Mouse (Mus musculus) forebrain, embryonic 13.5 days (tissue): Measurements from ENCODE around the gene Sema4b. TPM values are rescaled to one million over a fixed set of nuclear protein-coding genes. Genes with fewer than 3 reads are reported as not detected.

Experiments used
- ATAC-seq: fragments of 200-750 bp; cut with Nextera tagmentation; 2 replicates; pipeline ENCODE4 v1.8.0; 2017
- H3K27ac ChIP-seq: fragments of 300-500 bp; sonication (generic); 2 replicates; pipeline ENCODE4 v1.5.1; 2015; ENCODE audit warnings: inconsistent platforms, mild to moderate bottlenecking, moderate library complexity
- H3K27me3 ChIP-seq: fragments of 300-500 bp; sonication (generic); 2 replicates; pipeline ENCODE4 v1.6.1; 2015; ENCODE audit warnings: mild to moderate bottlenecking, inconsistent platforms
- H3K36me3 ChIP-seq: fragments of 300-500 bp; sonication (generic); 2 replicates; pipeline ENCODE4 v1.6.1; 2015; ENCODE audit warnings: mild to moderate bottlenecking, inconsistent platforms; ENCODE audit not compliant: poor library complexity, severe bottlenecking
- H3K4me1 ChIP-seq: fragments of 300-500 bp; sonication (generic); 2 replicates; pipeline ENCODE4 v1.6.1; 2015; ENCODE audit warnings: inconsistent platforms
- H3K4me2 ChIP-seq: fragments of 300-500 bp; sonication (generic); 2 replicates; pipeline ENCODE4 v1.6.1; 2015; ENCODE audit warnings: inconsistent platforms, mild to moderate bottlenecking, moderate library complexity
- H3K4me3 ChIP-seq: fragments of 300-500 bp; sonication (generic); 2 replicates; pipeline ENCODE4 v1.5.1; 2015; ENCODE audit warnings: mild to moderate bottlenecking, inconsistent platforms
- H3K9ac ChIP-seq: fragments of 300-500 bp; sonication (generic); 2 replicates; pipeline ENCODE4 v1.6.1; 2015; ENCODE audit warnings: mild to moderate bottlenecking, inconsistent platforms
- H3K9me3 ChIP-seq: fragments of 300-500 bp; sonication (generic); replicated peaks from 2 replicates; pipeline ENCODE4 v1.6.1; 2016; ENCODE audit warnings: inconsistent platforms
- WGBS: fragments of 180-500 bp; shearing (Covaris S2); methylation state at CpG from one replicate; pipeline ENCODE4 v1.1.7; 2015; 5-methylcytosine and 5-hydroxymethylcytosine counted together
- polyA plus RNA-seq: library from polyadenylated mRNA; unstranded; fragments of >200 nt; fragmentation: Nextera tagmentation; extraction: Ambion mirVana; gene quantifications from 2 replicates; pipeline ENCODE4 v1.2.1, GENCODE M21; 2015

The Sema4b gene
- polyA plus RNA-seq, 1 experiment from 2014 or later: 20.7 TPM

DNA sequence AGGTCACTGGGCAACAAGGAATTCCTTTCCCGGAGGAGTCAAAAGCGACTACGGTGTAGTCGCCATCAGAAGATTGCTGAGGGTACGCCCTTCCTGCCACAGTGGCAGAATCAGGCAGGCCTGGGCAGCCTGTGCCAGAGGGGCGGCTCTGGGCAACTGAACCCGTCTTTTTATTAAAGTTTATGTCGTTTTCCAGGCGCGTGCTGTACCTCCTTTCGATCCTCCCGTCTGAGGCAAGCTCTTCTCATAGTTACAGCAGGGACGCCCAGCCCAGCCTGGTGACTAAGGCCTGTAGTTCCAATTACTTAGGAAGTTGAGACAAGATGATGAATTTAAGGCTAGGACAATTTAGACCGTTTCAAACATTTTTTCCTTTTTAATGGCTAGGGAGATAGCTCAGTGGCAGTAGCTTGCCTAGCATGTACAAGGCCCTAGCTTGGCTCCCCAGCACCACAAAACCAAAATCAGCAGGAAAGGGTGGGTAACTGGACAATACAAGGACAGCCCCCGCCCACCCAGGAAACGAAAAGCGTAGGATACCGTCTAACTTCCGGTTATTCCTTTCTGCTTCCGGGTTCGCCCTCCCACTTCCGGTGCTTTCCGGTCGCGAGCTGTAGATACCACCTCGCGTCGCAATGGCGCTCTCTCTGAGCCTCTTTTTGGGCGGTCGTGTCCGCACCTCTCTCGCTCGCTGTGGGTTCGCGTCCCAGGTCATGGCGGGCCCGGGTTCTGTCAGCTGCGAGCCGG lies 74.2 kb downstream of the Sema4b start, which contains the start of gene Ngrn:
TSS of gene Ngrn (plus strand) at position 591 of the 747 bp plus-strand sequence.
- Histone ChIP-seq H3K4me2 (peak within 1 kb of the TSS; percentile 93), H3K27me3 (peaks cover 32% of the 10 kb centered on the region), H3K4me1 (peaks cover 9% of the 10 kb centered on the region), H3K9me3 (no peaks in the 10 kb centered on the region), H3K9ac (peak within 1 kb of the TSS; percentile 89), H3K27ac (peak within 1 kb of the TSS; percentile 80), H3K4me3 (peak within 1 kb of the TSS; percentile 86), H3K36me3 (peaks cover 21% of the 10 kb centered on the region)
- peak; percentile 94 for ATAC-seq
- 25% methylated on average over 40 of the region's 40 CpGs for WGBS

DNA sequence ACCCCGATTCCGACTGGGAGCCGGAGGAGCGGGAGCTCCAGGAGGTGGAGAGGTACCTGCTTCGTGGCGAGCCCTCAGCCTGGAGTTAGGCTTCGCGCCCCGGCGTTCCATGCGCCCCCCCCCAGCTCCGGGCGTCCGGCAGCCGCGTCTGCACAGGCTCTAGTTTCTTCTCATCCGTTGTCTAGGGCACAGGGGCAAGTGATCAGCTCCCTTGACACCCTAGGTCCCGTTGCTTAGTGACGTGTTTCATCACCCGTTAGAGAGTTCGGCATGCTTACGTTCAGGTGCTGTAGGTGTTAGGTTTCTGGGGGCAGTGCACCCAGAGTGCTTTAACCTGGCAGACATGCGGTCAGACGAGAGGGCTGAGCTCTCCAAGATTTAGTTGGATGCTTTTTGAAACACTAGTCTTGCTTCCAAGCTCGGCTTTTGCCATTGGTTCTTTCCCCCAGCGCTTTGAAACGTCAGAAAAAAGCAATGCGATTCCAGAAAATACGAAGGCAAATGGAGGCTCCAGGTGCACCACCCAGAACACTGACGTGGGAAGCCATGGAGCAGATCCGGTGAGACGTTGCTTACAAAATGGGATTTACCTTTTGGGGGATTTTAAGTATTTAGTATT lies 74.8 kb downstream of the Sema4b start:
- Histone ChIP-seq H3K36me3 (peaks cover 28% of the 10 kb centered on the region), H3K4me1 (peaks cover 9% of the 10 kb centered on the region), H3K9me3 (no peaks in the 10 kb centered on the region), H3K4me3 (peak overlapping the region; percentile 86), H3K27me3 (peaks cover 31% of the 10 kb centered on the region), H3K27ac (peak overlapping the region; percentile 80), H3K9ac (peak overlapping the region; percentile 89), H3K4me2 (peak overlapping the region; percentile 93)
- 1% methylated on average over 29 of the region's 32 CpGs for WGBS
- ATAC-seq: no peak; the same call in none of the 2 replicates

DNA sequence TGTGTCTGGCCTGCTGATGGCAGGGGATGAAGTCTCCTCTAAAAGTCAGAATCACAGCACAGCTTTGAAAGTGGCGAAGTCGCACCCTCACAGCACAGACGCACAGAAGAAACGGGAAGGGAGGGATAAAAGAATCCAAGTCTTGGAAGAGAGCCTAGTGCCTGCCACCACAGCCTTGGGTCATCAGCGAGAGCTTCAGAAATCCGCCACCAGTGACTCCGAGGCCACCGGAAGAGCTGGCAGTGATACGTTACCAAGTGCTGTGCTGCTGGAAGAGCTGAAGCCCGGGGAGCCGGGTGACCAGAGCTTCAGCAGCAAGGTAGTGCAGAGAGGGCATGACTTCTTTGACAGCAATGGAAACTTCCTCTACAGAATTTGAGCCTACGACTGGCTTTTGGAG lies 78.0 kb downstream of the Sema4b start:
- WGBS: 93% methylated on average over 12 of the region's 12 CpGs
- H3K4me3 ChIP-seq: no peak overlapping the region
- H3K9ac ChIP-seq: no peak overlapping the region
- H3K4me2 ChIP-seq: no peak overlapping the region
- peaks cover 15% of the 10 kb centered on the region for H3K4me1 ChIP-seq
- no peak for ATAC-seq
- H3K9me3 ChIP-seq: no peaks in the 10 kb centered on the region
- H3K36me3 ChIP-seq: peaks cover 36% of the 10 kb centered on the region
- no peak overlapping the region for H3K27ac ChIP-seq
- H3K27me3 ChIP-seq: peaks cover 7% of the 10 kb centered on the region; the same call in 1 of the 2 replicates

DNA sequence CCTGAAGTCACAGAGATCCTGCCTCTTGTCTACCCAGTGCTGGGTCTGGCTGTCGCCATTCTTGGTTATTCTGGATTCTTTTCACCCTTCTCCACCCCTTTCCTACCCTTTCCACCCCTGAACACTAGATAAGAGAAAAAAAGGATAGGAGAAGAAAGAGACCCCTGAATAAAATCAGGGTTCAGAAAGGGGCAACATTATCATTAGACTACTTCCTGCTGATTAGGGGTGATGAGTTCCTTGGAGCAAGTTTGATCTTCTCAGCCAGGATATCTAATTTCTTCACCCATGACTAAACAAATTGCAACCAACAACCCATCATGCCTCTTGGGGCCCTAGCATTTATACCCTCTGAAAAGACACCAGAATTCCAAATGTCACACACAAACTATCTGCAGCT lies 81.1 kb downstream of the Sema4b start:
- Histone ChIP-seq H3K27ac (no peak overlapping the region), H3K4me3 (no peak overlapping the region), H3K4me2 (no peak overlapping the region), H3K36me3 (peaks cover 39% of the 10 kb centered on the region), H3K27me3 (no peaks in the 10 kb centered on the region), H3K9me3 (no peaks in the 10 kb centered on the region), H3K9ac (no peak overlapping the region), H3K4me1 (peaks cover 24% of the 10 kb centered on the region)
- ATAC-seq: no peak
- 92% methylated on average over 1 of the region's 1 CpGs for WGBS

DNA sequence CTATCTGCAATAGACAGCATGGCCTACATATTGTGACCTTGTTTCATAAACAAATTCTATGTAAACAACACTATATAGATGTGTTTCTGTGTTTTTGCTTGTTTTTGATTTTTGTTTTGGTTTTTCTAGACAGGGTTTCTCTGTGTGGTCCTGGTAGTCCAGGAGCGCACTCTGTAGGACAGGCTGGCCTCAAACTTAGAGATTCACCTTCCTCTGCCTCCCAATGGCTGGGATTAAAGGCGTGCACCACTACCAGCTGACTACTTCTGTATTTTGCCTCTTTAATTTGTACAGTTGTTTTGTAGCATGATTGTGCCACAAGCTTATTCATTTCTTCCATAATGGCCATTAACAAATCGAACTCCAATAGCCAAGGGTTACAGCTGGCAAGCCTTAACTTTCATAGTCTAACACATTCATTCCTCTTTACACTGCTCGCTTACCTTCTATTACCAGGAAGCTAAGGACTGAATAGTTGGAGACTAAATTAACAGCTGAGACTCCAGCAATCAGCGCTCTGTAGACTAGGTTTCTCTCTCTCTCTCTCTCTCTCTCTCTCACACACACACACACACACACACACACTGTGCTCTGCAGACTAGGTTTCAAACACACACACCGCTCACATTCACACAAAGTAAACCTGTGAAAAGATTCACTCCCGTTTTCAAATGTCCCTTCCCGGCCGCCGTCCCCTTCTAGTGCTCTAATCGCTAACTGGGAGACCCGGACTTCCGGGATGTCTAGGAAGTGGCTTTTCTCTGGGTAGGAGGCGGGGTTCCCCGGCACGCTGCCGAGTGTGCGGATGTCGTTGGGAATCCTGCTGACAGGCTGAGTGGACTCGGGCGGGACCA lies 82.5 kb downstream of the Sema4b start, which contains the start of gene Vps33b:
TSS of gene Vps33b (plus strand) at position 753 of the 854 bp plus-strand sequence.
- peak within 1 kb of the TSS; percentile 80 for H3K9ac ChIP-seq
- H3K9me3 ChIP-seq: 0 out of 2 replicates have a peak, but pooled peaks cover 3% of the 10 kb centered on the region
- 3% methylated on average over 21 of the region's 21 CpGs for WGBS
- H3K4me3 ChIP-seq: peak within 1 kb of the TSS; percentile 80
- H3K4me2 ChIP-seq: peak within 1 kb of the TSS; percentile 91
- peak within 1 kb of the TSS; percentile 65 for H3K27ac ChIP-seq
- no peaks in the 10 kb centered on the region for H3K27me3 ChIP-seq
- H3K36me3 ChIP-seq: peaks cover 49% of the 10 kb centered on the region
- ATAC-seq: peak; percentile 96
- H3K4me1 ChIP-seq: peaks cover 24% of the 10 kb centered on the region

DNA sequence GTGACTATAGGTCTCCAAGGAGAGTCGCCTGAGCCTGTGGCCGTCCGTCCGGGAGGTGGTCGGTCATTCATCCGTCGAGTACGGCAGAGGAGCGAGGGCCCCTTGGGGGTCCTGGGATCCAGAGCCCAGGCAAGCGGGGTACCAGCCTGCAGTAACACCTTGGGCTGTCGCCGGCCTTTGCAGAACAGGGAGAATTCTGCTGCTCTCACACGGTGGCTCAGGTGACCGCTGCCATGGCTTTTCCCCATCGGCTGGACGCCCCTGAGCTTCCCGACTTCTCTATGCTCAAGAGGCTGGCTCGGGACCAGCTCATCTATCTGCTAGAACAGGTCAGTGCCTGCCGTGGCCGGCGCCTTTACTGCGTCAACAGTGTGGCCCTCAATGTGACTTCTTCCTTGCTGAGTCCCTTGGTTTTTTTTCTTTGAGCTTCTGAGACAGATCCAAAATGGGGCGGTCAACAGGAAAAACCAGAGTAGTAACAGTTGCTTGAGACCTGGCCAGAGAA lies 83.2 kb downstream of the Sema4b start:
- H3K9ac ChIP-seq: peak overlapping the region; percentile 80
- no peaks in the 10 kb centered on the region for H3K27me3 ChIP-seq
- no peak for ATAC-seq
- H3K4me3 ChIP-seq: peak overlapping the region; percentile 80
- peaks cover 24% of the 10 kb centered on the region for H3K4me1 ChIP-seq
- H3K9me3 ChIP-seq: peaks cover 9% of the 10 kb centered on the region
- H3K36me3 ChIP-seq: peaks cover 49% of the 10 kb centered on the region
- under 1% methylated on average over 23 of the region's 23 CpGs for WGBS
- H3K4me2 ChIP-seq: peak overlapping the region; percentile 91
- peak overlapping the region; percentile 65 for H3K27ac ChIP-seq

DNA sequence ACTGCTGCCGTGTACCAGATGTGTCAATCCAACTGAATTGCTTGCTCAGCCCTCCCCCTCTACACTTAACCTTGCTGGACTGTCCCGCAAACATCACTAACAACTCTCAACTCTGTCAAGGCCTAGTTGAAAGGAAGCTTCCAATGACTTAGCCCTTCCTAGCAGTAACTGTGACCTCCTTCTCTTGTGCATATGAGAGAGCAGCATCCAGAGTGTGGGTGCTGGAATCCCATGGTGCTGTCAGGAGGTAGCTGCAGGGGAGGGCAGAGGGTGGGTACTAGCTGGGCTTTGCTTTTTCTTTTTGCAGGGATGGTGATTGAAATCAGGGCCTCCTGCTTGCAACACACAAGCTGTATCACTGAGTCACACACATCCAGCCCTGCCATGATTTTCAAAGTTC lies 86.8 kb downstream of the Sema4b start:
- Histone ChIP-seq H3K9me3 (peaks cover 16% of the 10 kb centered on the region), H3K4me3 (no peak overlapping the region), H3K36me3 (peaks cover 58% of the 10 kb centered on the region), H3K27ac (no peak overlapping the region), H3K27me3 (no peaks in the 10 kb centered on the region), H3K9ac (no peak overlapping the region), H3K4me2 (no peak overlapping the region), H3K4me1 (peaks cover 24% of the 10 kb centered on the region)
- no peak for ATAC-seq
- 89% methylated on average over 2 of the region's 2 CpGs for WGBS

Other genes with a start within 250 kb of the Sema4b start
- 20.6 and 23.1 TPM in 2 replicates for gene Zfp710, start 162.0 kb upstream of the Sema4b start, polyA plus RNA-seq
- gene Idh2, start 71.4 kb upstream of the Sema4b start, polyA plus RNA-seq: 351 and 386 TPM in 2 replicates
- 34.4 and 37.8 TPM in 2 replicates for gene Cib1, start 46.0 kb downstream of the Sema4b start, polyA plus RNA-seq
- gene Gdpgp1, start 46.0 kb downstream of the Sema4b start, polyA plus RNA-seq: 3.3 and 3.8 TPM in 2 replicates
- gene Ttll13, start 59.5 kb downstream of the Sema4b start, polyA plus RNA-seq: 0.97 and 1.8 TPM in 2 replicates
- 56.3 and 57.7 TPM in 2 replicates for gene Ngrn, start 74.4 kb downstream of the Sema4b start, polyA plus RNA-seq
- 14.1 and 17.2 TPM in 2 replicates for gene Vps33b, start 82.8 kb downstream of the Sema4b start, polyA plus RNA-seq
- gene Prc1, start 107.6 kb downstream of the Sema4b start, polyA plus RNA-seq: 166 and 178 TPM in 2 replicates
- 16.2 and 18.7 TPM in 2 replicates for gene Rccd1, start 137.6 kb downstream of the Sema4b start, polyA plus RNA-seq
- 40.8 and 46.2 TPM in 2 replicates for gene Unc45a, start 154.2 kb downstream of the Sema4b start, polyA plus RNA-seq
- gene Hddc3, start 156.3 kb downstream of the Sema4b start, polyA plus RNA-seq: 22.3 and 23.9 TPM in 2 replicates
- 15.5 and 16.8 TPM in 2 replicates for gene Man2a2, start 184.5 kb downstream of the Sema4b start, polyA plus RNA-seq
- gene Fes, start 201.1 kb downstream of the Sema4b start, polyA plus RNA-seq: 4.0 and 4.1 TPM in 2 replicates
- gene Furin, start 218.6 kb downstream of the Sema4b start, polyA plus RNA-seq: 3.0 and 3.4 TPM in 2 replicates